Mouse (Mus musculus): ENCODE data around the gene Pdrg1.

GRCm38 (mm10) chr2:152962091-152962793 lies 53.0 kb downstream of the Pdrg1 start, which contains the start of gene Ttll9:
- TF ChIP-seq CTCF (IDR thresholded peaks at IDR 0.05) = no peak
- TF ChIP-seq POLR2A (IDR thresholded peaks at IDR 0.05; ENCODE audit: insufficient read depth, low read depth, low read length) = no peak
